Mouse (Mus musculus) lung, postnatal 0 days (tissue): ENCODE measurements around the gene Sulf2.

ENCODE experiments used
- CTCF ChIP-seq: IDR thresholded peaks from 2 replicates; pipeline ENCODE4 v1.5.1; 2016; ENCODE audit warnings: antibody characterized with exemption, mild to moderate bottlenecking
- EP300 ChIP-seq: IDR thresholded peaks from 2 replicates; pipeline ENCODE4 v1.6.1; 2016; ENCODE audit warnings: antibody characterized with exemption, mild to moderate bottlenecking, control low read depth

- no peak for TF ChIP-seq CTCF
- no peak for TF ChIP-seq EP300
These were observed 57.0 kb downstream of the Sulf2 start for GRCm38 (mm10) chr2:166098292-166098933.
